Mouse (Mus musculus) lung, embryonic 14.5 days (tissue): ENCODE data around the gene Efna5. TPM values are rescaled to one million over a fixed set of nuclear protein-coding genes. Genes with fewer than 3 reads are reported as not detected.

Experiments
- ATAC-seq: fragments of 200-750 bp; cut with Nextera tagmentation; 2 replicates; pipeline ENCODE4 v1.8.0; 2017; ENCODE audit warnings: mild to moderate bottlenecking, moderate TSS enrichment, moderate library complexity; ENCODE audit not compliant: insufficient read depth
- DNase-seq: peaks from one replicate; pipeline ENCODE4 v3.0.0-alpha.2; 2015
- H3K27ac ChIP-seq: fragments of 300-500 bp; sonication (generic); 2 replicates; pipeline ENCODE4 v1.5.1; 2014; ENCODE audit warnings: low read depth, mild to moderate bottlenecking, moderate library complexity
- H3K27me3 ChIP-seq: fragments of 300-500 bp; sonication (generic); 2 replicates; pipeline ENCODE4 v1.6.1; 2014; ENCODE audit warnings: low read length, control low read depth; ENCODE audit not compliant: insufficient read depth
- H3K36me3 ChIP-seq: fragments of 300-500 bp; sonication (generic); 2 replicates; pipeline ENCODE4 v1.6.1; 2014; ENCODE audit warnings: control low read depth; ENCODE audit not compliant: insufficient read depth
- H3K4me1 ChIP-seq: fragments of 300-500 bp; sonication (generic); 2 replicates; pipeline ENCODE4 v1.6.1; 2014; ENCODE audit warnings: antibody characterized with exemption, control low read depth; ENCODE audit not compliant: insufficient read depth
- H3K4me2 ChIP-seq: fragments of 300-500 bp; sonication (generic); 2 replicates; pipeline ENCODE4 v1.6.1; 2014; ENCODE audit warnings: mild to moderate bottlenecking
- H3K4me3 ChIP-seq: fragments of 300-500 bp; sonication (generic); 2 replicates; pipeline ENCODE4 v1.5.1; 2014; ENCODE audit warnings: low read depth, low read length
- H3K9ac ChIP-seq: fragments of 300-500 bp; sonication (generic); 2 replicates; pipeline ENCODE4 v1.6.1; 2014
- H3K9me3 ChIP-seq: fragments of 300-500 bp; sonication (generic); 2 replicates; pipeline ENCODE4 v1.6.1; 2016; ENCODE audit warnings: low read depth, low read length, control low read depth
- CTCF ChIP-seq: IDR thresholded peaks from 2 replicates; pipeline ENCODE4 v1.5.1; 2016; ENCODE audit warnings: antibody characterized with exemption, low read depth
- WGBS: fragments of 180-500 bp; shearing (Covaris S2); extraction: QIAGEN DNeasy Blood & Tissue Kit; methylation state at CpG from one replicate; pipeline ENCODE4 v1.1.7; 2014; 5-methylcytosine and 5-hydroxymethylcytosine counted together
- polyA plus RNA-seq: library from polyadenylated mRNA; unstranded; fragments of >200 nt; fragmentation: Nextera tagmentation; extraction: Ambion mirVana; gene quantifications from 2 replicates; pipeline ENCODE4 v1.2.1, GENCODE M21; 2014

The Efna5 gene
- polyA plus RNA-seq, 1 experiment from 2014 or later = 14.8 TPM

DNA sequence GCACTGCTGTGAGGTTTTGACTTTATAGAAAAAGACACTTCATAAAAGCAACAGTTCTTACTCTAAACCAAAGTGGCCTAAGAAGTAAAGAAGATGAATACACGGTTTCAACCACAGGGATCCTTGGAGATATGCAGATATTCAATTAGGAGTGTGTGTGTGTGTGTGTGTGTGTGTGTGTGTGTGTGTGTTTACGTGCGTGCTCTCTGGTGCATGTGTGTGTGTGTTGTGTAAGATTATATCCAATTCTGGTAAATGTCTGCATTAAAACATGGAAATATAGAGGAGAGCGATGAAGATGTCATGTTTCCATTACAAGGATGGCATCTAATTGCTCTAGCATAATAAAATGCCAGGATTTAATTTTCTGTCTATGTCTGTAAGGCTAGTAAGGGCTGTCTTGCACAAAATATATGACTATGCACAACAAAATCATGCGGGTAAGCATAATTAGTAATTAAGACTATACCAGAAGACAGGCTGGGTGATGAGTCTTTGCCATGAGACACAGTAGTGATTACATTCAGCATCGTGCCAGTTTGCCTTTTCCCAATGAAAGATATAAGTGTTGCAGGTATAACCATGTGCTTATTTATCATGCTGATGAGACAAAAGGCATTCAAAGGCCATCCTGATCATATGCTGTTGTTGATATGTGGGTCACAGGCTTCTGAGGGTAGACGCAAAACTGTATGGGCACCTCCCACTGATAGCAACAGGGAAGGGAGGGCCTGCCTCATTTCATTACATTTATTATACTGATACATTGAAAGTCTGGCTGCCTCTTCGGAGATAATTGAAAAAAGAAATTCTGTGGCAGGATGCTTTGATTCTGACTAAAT, 256.1 kb downstream of the Efna5 start:
- no peaks in the 10 kb centered on the region for H3K36me3 ChIP-seq
- no peak overlapping the region for H3K27ac ChIP-seq
- no peaks in the 10 kb centered on the region for H3K9me3 ChIP-seq
- TF ChIP-seq CTCF = no peak
- H3K27me3 ChIP-seq = no peaks in the 10 kb centered on the region
- H3K9ac ChIP-seq = no peak overlapping the region
- no peaks in the 10 kb centered on the region for H3K4me1 ChIP-seq
- H3K4me2 ChIP-seq = no peak overlapping the region
- no peak for ATAC-seq
- 84% methylated on average over 8 of the region's 8 CpGs for WGBS
- H3K4me3 ChIP-seq = no peak overlapping the region
- no peak for DNase-seq

DNA sequence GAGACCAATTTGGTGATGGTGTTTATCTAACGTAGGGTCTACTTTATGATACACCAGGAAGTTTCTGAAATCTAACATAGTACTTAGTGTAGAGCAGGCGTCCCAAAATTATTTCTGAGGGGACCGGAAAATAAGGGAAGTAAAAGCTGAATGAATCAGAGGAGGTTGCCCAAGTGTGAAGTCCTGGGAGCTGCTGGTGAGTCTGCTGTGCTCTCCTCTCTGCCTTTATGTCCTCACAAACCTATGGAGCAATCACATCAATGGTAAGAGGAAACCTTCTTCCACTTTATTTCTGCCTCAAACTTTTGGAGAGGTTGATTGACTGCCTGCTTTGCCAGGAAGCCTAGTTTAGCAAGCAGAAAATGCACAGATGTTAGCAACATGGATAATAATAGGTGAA, 257.9 kb downstream of the Efna5 start:
- no peak for DNase-seq
- no peak for TF ChIP-seq CTCF

DNA sequence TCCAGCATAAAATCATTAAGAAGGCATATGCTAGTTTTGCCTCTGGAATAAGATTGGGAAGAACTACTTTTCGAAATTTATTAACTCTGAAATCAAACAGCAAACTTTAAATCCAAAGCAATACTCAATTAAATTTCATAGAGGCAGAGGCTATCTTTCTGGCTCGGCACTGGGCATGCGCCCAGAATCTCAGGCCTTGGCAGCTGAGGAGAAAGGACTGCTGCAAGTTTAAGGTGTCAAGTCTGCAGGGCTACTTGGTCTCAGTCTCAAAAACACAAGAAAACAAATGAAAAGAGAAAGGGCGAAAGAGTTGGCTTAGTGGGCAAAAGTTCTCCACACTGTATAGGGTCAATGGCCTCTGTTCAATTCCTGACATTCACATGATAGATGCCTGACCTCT, 258.6 kb downstream of the Efna5 start:
- no peak for TF ChIP-seq CTCF

More for the DNA sequence above, 257.9 kb downstream of the Efna5 start:
- no peak for ATAC-seq
- H3K9me3 ChIP-seq = no peaks in the 10 kb centered on the region
- no peak overlapping the region for H3K27ac ChIP-seq
- no peak overlapping the region for H3K9ac ChIP-seq
- no peak overlapping the region for H3K4me3 ChIP-seq
- H3K27me3 ChIP-seq = no peaks in the 10 kb centered on the region
- H3K36me3 ChIP-seq = no peaks in the 10 kb centered on the region
- 85% methylated on average over 3 of the region's 3 CpGs for WGBS
- H3K4me2 ChIP-seq = no peak overlapping the region
- no peaks in the 10 kb centered on the region for H3K4me1 ChIP-seq

DNA sequence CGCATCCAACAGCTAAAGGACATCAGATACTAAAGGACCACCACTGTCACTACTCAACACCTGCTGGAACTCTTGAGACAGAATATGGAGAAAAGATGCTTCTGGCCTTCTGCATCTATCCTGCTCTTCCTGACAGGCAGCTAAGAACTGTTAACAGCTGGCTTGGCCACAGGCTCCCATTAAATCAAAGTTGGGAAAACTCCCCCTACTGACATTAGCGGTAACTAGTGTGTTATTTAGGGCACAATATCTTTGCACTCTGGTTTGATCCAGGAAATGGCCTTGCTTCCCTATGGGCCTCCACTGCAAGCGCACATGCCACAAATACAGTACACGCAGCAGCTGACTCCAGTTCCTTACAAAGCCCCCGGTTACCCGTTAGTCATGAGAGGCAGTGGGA, 266.0 kb downstream of the Efna5 start:
- H3K4me3 ChIP-seq = no peak overlapping the region
- ATAC-seq (peak; percentile 35; the same call in 1 of the 2 replicates), DNase-seq (peak; percentile 71)
- TF ChIP-seq CTCF = peak; percentile 27; the same call in 1 of the 2 replicates
- no peaks in the 10 kb centered on the region for H3K27me3 ChIP-seq
- H3K4me1 ChIP-seq = no peaks in the 10 kb centered on the region
- H3K4me2 ChIP-seq = no peak overlapping the region
- no peak overlapping the region for H3K27ac ChIP-seq
- H3K9ac ChIP-seq = no peak overlapping the region
- H3K9me3 ChIP-seq = no peaks in the 10 kb centered on the region
- 50% methylated on average over 6 of the region's 6 CpGs for WGBS
- no peaks in the 10 kb centered on the region for H3K36me3 ChIP-seq

More for the DNA sequence above, 258.6 kb downstream of the Efna5 start:
- H3K36me3 ChIP-seq = no peaks in the 10 kb centered on the region
- WGBS = 74% methylated on average over 4 of the region's 4 CpGs
- H3K27ac ChIP-seq = no peak overlapping the region
- H3K27me3 ChIP-seq = no peaks in the 10 kb centered on the region
- H3K4me2 ChIP-seq = no peak overlapping the region
- no peak overlapping the region for H3K4me3 ChIP-seq
- no peaks in the 10 kb centered on the region for H3K9me3 ChIP-seq
- DNase-seq (peak; percentile 17), ATAC-seq (no peak)
- H3K4me1 ChIP-seq = no peaks in the 10 kb centered on the region
- H3K9ac ChIP-seq = no peak overlapping the region

DNA sequence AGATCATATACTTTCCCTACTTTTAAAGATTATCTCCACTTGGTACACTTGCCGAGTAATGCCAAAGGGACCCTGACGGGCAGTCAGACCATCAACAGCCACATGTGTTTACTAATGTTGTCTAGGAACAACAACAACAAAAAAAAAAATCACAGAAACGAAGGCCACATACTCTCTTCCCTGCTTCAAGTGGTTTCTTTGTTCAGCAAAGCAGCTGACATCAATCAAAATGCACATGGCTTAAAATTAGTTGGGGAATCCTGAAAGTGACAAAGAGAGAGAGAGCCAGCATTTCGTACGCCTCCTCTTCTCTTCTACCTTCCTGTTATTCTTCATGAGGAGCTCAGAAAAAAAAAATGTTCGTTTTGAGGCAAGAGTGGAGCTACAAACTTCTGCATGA, 266.4 kb downstream of the Efna5 start:
- DNase-seq (peak; percentile 34), ATAC-seq (no peak)
- H3K4me3 ChIP-seq = no peak overlapping the region
- H3K27ac ChIP-seq = no peak overlapping the region
- 43% methylated on average over 6 of the region's 6 CpGs for WGBS
- no peaks in the 10 kb centered on the region for H3K9me3 ChIP-seq
- no peaks in the 10 kb centered on the region for H3K36me3 ChIP-seq
- no peaks in the 10 kb centered on the region for H3K27me3 ChIP-seq
- TF ChIP-seq CTCF = no peak
- H3K9ac ChIP-seq = no peak overlapping the region
- no peaks in the 10 kb centered on the region for H3K4me1 ChIP-seq
- H3K4me2 ChIP-seq = no peak overlapping the region

DNA sequence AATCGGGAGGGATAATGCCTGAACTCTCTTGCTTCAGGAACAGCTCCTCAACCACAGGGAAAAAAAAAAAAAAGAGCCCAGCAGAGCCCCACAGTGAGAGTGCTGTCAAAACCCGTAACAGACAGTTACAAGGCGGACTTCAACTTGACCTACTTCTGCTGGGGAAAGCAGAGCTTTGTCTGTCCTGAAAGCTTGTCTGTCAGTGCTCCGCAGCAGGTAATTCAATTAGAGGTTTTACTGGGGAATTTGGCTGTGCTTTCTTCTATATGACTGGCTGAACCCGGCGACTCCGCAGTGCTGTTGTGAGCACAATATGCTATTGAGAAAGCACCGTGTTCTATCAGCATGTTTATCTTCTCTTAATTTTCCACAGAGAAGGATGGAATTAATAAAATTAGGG, 266.9 kb downstream of the Efna5 start:
- H3K9ac ChIP-seq = no peak overlapping the region
- H3K9me3 ChIP-seq = no peaks in the 10 kb centered on the region
- WGBS = 43% methylated on average over 8 of the region's 8 CpGs
- no peaks in the 10 kb centered on the region for H3K27me3 ChIP-seq
- no peak for TF ChIP-seq CTCF
- no peak overlapping the region for H3K4me2 ChIP-seq
- H3K36me3 ChIP-seq = no peaks in the 10 kb centered on the region
- H3K27ac ChIP-seq = no peak overlapping the region
- no peaks in the 10 kb centered on the region for H3K4me1 ChIP-seq
- no peak for ATAC-seq
- no peak overlapping the region for H3K4me3 ChIP-seq
- peak; percentile 18 for DNase-seq

DNA sequence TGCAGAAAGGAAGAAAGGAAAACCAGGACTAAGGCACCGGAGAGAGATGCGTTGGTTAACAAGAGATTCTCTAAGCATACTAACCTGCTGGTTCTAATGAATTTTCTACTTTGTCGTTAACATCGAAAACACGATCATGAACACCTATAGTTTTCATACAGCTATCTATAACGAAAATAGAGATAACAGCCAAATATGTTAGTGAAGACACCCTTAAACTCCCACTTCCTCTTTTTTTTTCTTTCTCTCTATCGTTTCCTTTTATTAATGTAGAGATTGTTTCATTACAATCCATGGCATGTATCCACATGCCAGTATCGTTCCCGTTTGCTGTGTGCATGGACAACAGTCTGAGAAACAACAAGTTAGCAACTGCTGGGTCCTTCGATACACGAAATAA, 267.9 kb downstream of the Efna5 start:
- H3K4me1 ChIP-seq = no peaks in the 10 kb centered on the region
- H3K27me3 ChIP-seq = no peaks in the 10 kb centered on the region
- no peaks in the 10 kb centered on the region for H3K9me3 ChIP-seq
- no peak overlapping the region for H3K4me3 ChIP-seq
- TF ChIP-seq CTCF = no peak
- no peak for DNase-seq
- ATAC-seq = no peak
- H3K9ac ChIP-seq = no peak overlapping the region
- no peak overlapping the region for H3K4me2 ChIP-seq
- 87% methylated on average over 11 of the region's 11 CpGs for WGBS
- no peaks in the 10 kb centered on the region for H3K36me3 ChIP-seq
- H3K27ac ChIP-seq = no peak overlapping the region
